Mouse (Mus musculus) liver, postnatal 0 days (tissue): ENCODE measurements around the gene Cacul1. TPM values are rescaled to one million over a fixed set of nuclear protein-coding genes. Genes with fewer than 3 reads are reported as not detected.

ENCODE experiments used
- ATAC-seq: fragments of 200-750 bp; cut with Nextera tagmentation; 2 replicates; pipeline ENCODE4 v1.8.0; 2017; ENCODE audit warnings: mild to moderate bottlenecking, moderate library complexity
- DNase-seq: peaks from one replicate; pipeline ENCODE4 v3.0.0-alpha.2; 2016
- H3K27ac ChIP-seq: fragments of 300-500 bp; sonication (generic); 2 replicates; pipeline ENCODE4 v1.5.1; 2014; ENCODE audit warnings: antibody characterized with exemption, moderate library complexity, mild to moderate bottlenecking, low read depth
- H3K27me3 ChIP-seq: fragments of 300-500 bp; sonication (generic); 2 replicates; pipeline ENCODE4 v1.6.1; 2014; ENCODE audit warnings: low read length, control low read depth, mixed read lengths; ENCODE audit not compliant: insufficient read depth
- H3K36me3 ChIP-seq: fragments of 300-500 bp; sonication (generic); replicated peaks from 2 replicates; pipeline ENCODE4 v1.6.1; 2014; ENCODE audit warnings: mild to moderate bottlenecking, control low read depth, low read length, moderate library complexity, mixed read lengths; ENCODE audit not compliant: insufficient read depth
- H3K4me1 ChIP-seq: fragments of 300-500 bp; sonication (generic); 2 replicates; pipeline ENCODE4 v1.6.1; 2014; ENCODE audit warnings: antibody characterized with exemption, mild to moderate bottlenecking, control low read depth; ENCODE audit not compliant: insufficient read depth
- H3K4me2 ChIP-seq: fragments of 300-500 bp; sonication (generic); 2 replicates; pipeline ENCODE4 v1.6.1; 2014; ENCODE audit warnings: low read depth, mild to moderate bottlenecking, low read length, moderate library complexity, mixed read lengths
- H3K4me3 ChIP-seq: fragments of 300-500 bp; sonication (generic); 2 replicates; pipeline ENCODE4 v1.5.1; 2014; ENCODE audit warnings: low read depth, low read length
- H3K9ac ChIP-seq: fragments of 300-500 bp; sonication (generic); replicated peaks from 2 replicates; pipeline ENCODE4 v1.6.1; 2014; ENCODE audit warnings: mild to moderate bottlenecking, moderate library complexity
- H3K9me3 ChIP-seq: fragments of 300-500 bp; sonication (generic); 2 replicates; pipeline ENCODE4 v1.6.1; 2016; ENCODE audit warnings: mild to moderate bottlenecking, control low read depth, low read length, mixed read lengths
- CTCF ChIP-seq: sonication (generic); IDR thresholded peaks from 2 replicates; pipeline ENCODE4 v1.5.1; 2016; ENCODE audit warnings: antibody characterized with exemption, low read depth
- EP300 ChIP-seq: IDR thresholded peaks from 2 replicates; pipeline ENCODE4 v1.6.1; 2016; ENCODE audit warnings: antibody characterized with exemption, low read depth, mild to moderate bottlenecking
- WGBS: fragments of 180-500 bp; shearing (Covaris S2); extraction: QIAGEN DNeasy Blood & Tissue Kit; methylation state at CpG from one replicate; pipeline ENCODE4 v1.1.7; 2014; ENCODE audit not compliant: insufficient replicate concordance; 5-methylcytosine and 5-hydroxymethylcytosine counted together
- microRNA-seq: library from miRNA; unstranded; fragments of <30 nt; microRNA quantifications from one replicate; pipeline ENCODE4, GENCODE M21; 2016
- polyA plus RNA-seq: library from polyadenylated mRNA; unstranded; fragments of >200 nt; fragmentation: Nextera tagmentation; extraction: Ambion mirVana; gene quantifications from 2 replicates; pipeline ENCODE4 v1.2.1, GENCODE M21; 2015

The Cacul1 gene
- polyA plus RNA-seq, 1 experiment from 2014 or later, result 7.8 TPM

- ATAC-seq (no peak), DNase-seq (no peak)
- H3K4me2 ChIP-seq, result no peak overlapping the region
- H3K36me3 ChIP-seq, result no peaks in the 10 kb centered on the region
- TF ChIP-seq CTCF, result no peak
- TF ChIP-seq EP300, result no peak
- H3K9ac ChIP-seq, result no peak overlapping the region
- no peak overlapping the region for H3K27ac ChIP-seq
- H3K9me3 ChIP-seq, result no peaks in the 10 kb centered on the region
- H3K27me3 ChIP-seq, result no peaks in the 10 kb centered on the region
- no peaks in the 10 kb centered on the region for H3K4me1 ChIP-seq
- WGBS, result 54% methylated on average over 3 of the region's 3 CpGs
- no peak overlapping the region for H3K4me3 ChIP-seq
Measured at GRCm38 (mm10) chr19:60495772-60496171, 85.1 kb downstream of the Cacul1 start.

- H3K4me2 ChIP-seq, result no peak overlapping the region
- H3K4me1 ChIP-seq, result no peaks in the 10 kb centered on the region
- H3K27ac ChIP-seq, result no peak overlapping the region
- H3K27me3 ChIP-seq, result no peaks in the 10 kb centered on the region
- no peak for TF ChIP-seq EP300
- TF ChIP-seq CTCF, result no peak
- no peak overlapping the region for H3K9ac ChIP-seq
- ATAC-seq (no peak), DNase-seq (no peak)
- H3K9me3 ChIP-seq, result no peaks in the 10 kb centered on the region
- 82% methylated on average over 1 of the region's 1 CpGs for WGBS
- no peaks in the 10 kb centered on the region for H3K36me3 ChIP-seq
- H3K4me3 ChIP-seq, result no peak overlapping the region
Measured at GRCm38 (mm10) chr19:60489566-60489965, 91.3 kb downstream of the Cacul1 start.

DNA sequence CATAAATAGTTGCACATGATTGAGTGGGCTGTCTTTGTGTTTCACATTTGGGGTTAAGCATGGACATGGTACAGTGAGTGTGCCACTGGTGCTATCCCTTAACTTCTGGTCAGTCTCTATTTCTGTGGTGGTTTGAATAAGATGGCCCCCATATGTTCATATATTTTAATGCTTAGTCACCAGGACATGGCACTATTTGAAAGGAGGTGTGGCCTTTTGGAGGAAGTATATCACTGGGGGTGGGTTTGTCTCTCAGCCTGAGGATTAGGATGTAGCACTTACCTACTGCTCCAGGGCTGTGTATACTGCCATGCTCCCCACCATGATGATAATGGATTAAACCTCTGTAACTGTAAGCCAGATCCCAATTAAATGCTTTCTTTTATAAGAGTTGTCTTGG lies 95.6 kb downstream of the Cacul1 start:
- Histone ChIP-seq H3K4me1 (no peaks in the 10 kb centered on the region), H3K9ac (no peak overlapping the region), H3K36me3 (no peaks in the 10 kb centered on the region), H3K27me3 (no peaks in the 10 kb centered on the region), H3K4me3 (no peak overlapping the region), H3K4me2 (no peak overlapping the region), H3K9me3 (no peaks in the 10 kb centered on the region), H3K27ac (no peak overlapping the region)
- no peak for DNase-seq
- TF ChIP-seq CTCF (no peak), EP300 (no peak)
- no peak for ATAC-seq

- Histone ChIP-seq H3K36me3 (no peaks in the 10 kb centered on the region), H3K27me3 (no peaks in the 10 kb centered on the region), H3K9ac (no peak overlapping the region), H3K4me3 (no peak overlapping the region), H3K4me2 (no peak overlapping the region), H3K27ac (no peak overlapping the region), H3K4me1 (no peaks in the 10 kb centered on the region), H3K9me3 (no peaks in the 10 kb centered on the region)
- no peak for ATAC-seq
- 13% methylated on average over 1 of the region's 1 CpGs for WGBS
- DNase-seq, result no peak
- TF ChIP-seq EP300, result no peak
- TF ChIP-seq CTCF, result no peak
Measured at GRCm38 (mm10) chr19:60478859-60479258, 102.0 kb downstream of the Cacul1 start.

DNA sequence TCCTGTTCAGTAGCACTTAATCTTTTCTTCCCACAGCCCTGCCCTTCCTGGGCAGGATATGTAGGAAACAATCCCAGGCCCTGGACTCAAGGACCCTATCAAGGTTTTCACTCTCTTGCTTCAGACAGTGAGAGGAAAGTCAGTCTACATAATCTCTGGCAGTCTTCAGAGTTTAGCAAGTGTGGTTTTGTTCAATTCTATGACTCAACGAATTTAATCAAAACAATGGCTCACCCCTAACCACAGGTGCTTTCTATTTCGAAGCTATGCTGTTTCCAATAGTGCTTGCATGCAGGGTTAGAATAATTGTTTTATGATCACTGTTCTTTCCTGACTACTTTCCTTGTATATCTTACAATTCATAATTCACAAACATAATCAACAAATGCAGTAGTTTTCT lies 103.0 kb downstream of the Cacul1 start:
- Histone ChIP-seq H3K36me3 (no peaks in the 10 kb centered on the region), H3K4me3 (no peak overlapping the region), H3K4me1 (no peaks in the 10 kb centered on the region), H3K9me3 (no peaks in the 10 kb centered on the region), H3K27ac (no peak overlapping the region), H3K27me3 (no peaks in the 10 kb centered on the region), H3K4me2 (no peak overlapping the region), H3K9ac (no peak overlapping the region)
- WGBS, result 35% methylated on average over 2 of the region's 2 CpGs
- ATAC-seq (no peak), DNase-seq (no peak)
- TF ChIP-seq EP300 (no peak), CTCF (no peak)

Small RNA genes lying within 50 kb of the gene (microRNA-seq; reads per million reads assigned to microRNA genes)
- gene Gm25238, result not detected

Other genes starting within 250 kb of the Cacul1 start
- not detected in 2 replicates for gene Prlhr, start 112.7 kb downstream of the Cacul1 start, polyA plus RNA-seq
- 0.41 and 0.46 TPM in 2 replicates for gene Nanos1, start 175.0 kb upstream of the Cacul1 start, polyA plus RNA-seq
- 48.7 and 54.8 TPM in 2 replicates for gene Eif3a, start 209.6 kb upstream of the Cacul1 start, polyA plus RNA-seq
- 17.3 and 18.9 TPM in 2 replicates for gene Fam45a, start 230.6 kb upstream of the Cacul1 start, polyA plus RNA-seq